Comparison of ENCODE assay signal across 8 mouse cellular contexts in the genomic region with DNA sequence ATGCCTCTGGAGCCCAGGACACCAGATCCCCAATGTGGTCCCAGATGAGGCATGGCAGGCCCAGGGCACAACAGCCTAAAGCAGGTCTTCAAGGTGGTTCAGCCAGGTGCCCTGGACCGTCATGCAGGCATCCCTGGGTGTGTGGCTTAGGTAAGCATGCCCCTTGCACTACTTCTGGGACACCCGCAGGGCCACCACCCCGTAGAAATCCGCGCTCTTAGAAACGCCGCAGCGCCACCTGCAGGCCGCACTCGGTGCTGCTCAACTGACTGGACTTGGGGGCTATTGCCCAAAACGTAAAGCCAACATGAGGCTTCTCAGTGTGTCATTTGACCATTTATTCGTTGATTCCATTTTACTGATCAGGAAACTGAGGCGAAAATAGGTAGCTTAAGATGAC. TPM values are rescaled to one million over a fixed set of nuclear protein-coding genes. Genes with fewer than 3 reads are reported as not detected.
DNase-seq lines count a peak whose midpoint lies in the region; ATAC-seq and TF ChIP-seq lines count a peak whose summit lies in the region.

No protein-coding gene starts in this region.

- H3K4me1 ChIP-seq in bone marrow, adult 2 months (ENCODE audit: control insufficient read depth, insufficient read depth, low read length), result no peaks in the 10 kb centered on the region
- no peaks in the 10 kb centered on the region for H3K4me1 ChIP-seq in embryonic fibroblast, embryonic 13.5 days (ENCODE audit: control insufficient read depth, insufficient read depth, low read length)

- no peak overlapping the region for H3K4me3 ChIP-seq in left cerebral cortex, adult 2 months
- H3K4me3 ChIP-seq in bone marrow, adult 2 months (replicated peaks; ENCODE audit: control insufficient read depth, low read depth, low read length), result no peak overlapping the region
- H3K4me3 ChIP-seq in embryonic fibroblast, embryonic 13.5 days (ENCODE audit: insufficient read depth, low read length), result no peak overlapping the region

- WGBS in bone marrow, adult 2 months, result 22% methylated on average over 13 of the region's 13 CpGs

- no peak for TF ChIP-seq POLR2A in bone marrow, adult 2 months (IDR thresholded peaks at IDR 0.05; ENCODE audit: borderline replicate concordance, control insufficient read depth, low read depth, low read length)
- no peak for TF ChIP-seq POLR2A in embryonic fibroblast, embryonic 13.5 days (IDR thresholded peaks at IDR 0.05; ENCODE audit: low read depth, low read length)

- peak; percentile 44 for DNase-seq in cerebellum, adult 11 months
- DNase-seq in left cerebral cortex, adult 2 months (ENCODE audit: extremely low spot score in 1 of 2, low spot score in 2 of 2), result peak in 1 of 2 experiments; percentile 22
- DNase-seq in left cerebral cortex, adult 9 months (ENCODE audit: low spot score in 2 of 2), result no peak
- DNase-seq in yolk sac, embryonic 10.5 days (ENCODE audit: low spot score), result peak; percentile 14

- no peak for ATAC-seq in cerebellum, adult (ENCODE audit: insufficient number of reproducible peaks, low FRiP score, low TSS enrichment)
- ATAC-seq in megakaryocyte progenitor cell, adult 5-6 weeks (replicated peaks; ENCODE audit: poor library complexity), result peak; percentile 65

- intact Hi-C loops in left cerebral cortex, adult 2 months (cut with DNase I), result loop anchor here (5.0 kb wide), 1 partner anchor 150 kb away; no protein-coding TSS in a partner anchor

- peak; percentile 72 for TF ChIP-seq CTCF in left cerebral cortex, adult 2 months (IDR thresholded peaks at IDR 0.05)
- peak; percentile 56 for TF ChIP-seq CTCF in bone marrow, adult 2 months (IDR thresholded peaks at IDR 0.05; ENCODE audit: control insufficient read depth, insufficient read depth, low read length)
- TF ChIP-seq CTCF in embryonic fibroblast, embryonic 13.5 days (IDR thresholded peaks at IDR 0.05; ENCODE audit: borderline replicate concordance, insufficient read depth, low read length), result 0 out of 2 replicates have a peak, but pooled peaks have one; percentile 34

- no peak overlapping the region for H3K27ac ChIP-seq in left cerebral cortex, adult 2 months
- no peak overlapping the region for H3K27ac ChIP-seq in bone marrow, adult 2 months (ENCODE audit: control insufficient read depth, insufficient read depth, low read depth, low read length, poor library complexity)
- H3K27ac ChIP-seq in embryonic fibroblast, embryonic 13.5 days (ENCODE audit: insufficient read depth, low read length), result no peak overlapping the region

RNA-seq across cellular contexts. Expression of a gene that starts 48.5 kb away (rescaled TPM):
- total RNA-seq in left cerebral cortex, adult 2 months (2021), result 1 to 10 TPM; 2.2 to 3.7 TPM
- polyA plus RNA-seq in bone marrow, adult 2 months (2011; ENCODE audit: insufficient read depth, insufficient read length, low replicate concordance, missing spikeins), result 20.3 and 28.0 TPM in 2 replicates
- polyA plus RNA-seq in embryonic fibroblast, embryonic 13.5 days (2011; ENCODE audit: insufficient read length, low read depth, missing spikeins), result 13.3 and 17.0 TPM in 2 replicates
- total RNA-seq in megakaryocyte progenitor cell, adult 5-6 weeks (2015), result 7.0 and 8.0 TPM in 2 replicates
- total RNA-seq in megakaryocyte progenitor cell, adult 5-6 weeks (2017), result 2.5 and 3.9 TPM in 2 replicates

Comparison
In these comparisons a context has a peak if more than half of its experiments do, and no peak if none do; other contexts are left out.
1. DNase-seq: peak in cerebellum, adult 11 months (single experiment) and yolk sac, embryonic 10.5 days (single experiment); none in left cerebral cortex, adult 9 months (0 of 2).
2. Peak in every context shown above with its lines, with median percentiles within 50 percentile points of each other: CTCF ChIP-seq.